Mouse (Mus musculus): ENCODE measurements around the gene Ppm1f.
"Not testable (repeated sequence)": the region's sequence is repeated elsewhere in the genome, so short reads cannot be mapped to it uniquely, and the experiment has no call there.

The Ppm1f gene

DNA sequence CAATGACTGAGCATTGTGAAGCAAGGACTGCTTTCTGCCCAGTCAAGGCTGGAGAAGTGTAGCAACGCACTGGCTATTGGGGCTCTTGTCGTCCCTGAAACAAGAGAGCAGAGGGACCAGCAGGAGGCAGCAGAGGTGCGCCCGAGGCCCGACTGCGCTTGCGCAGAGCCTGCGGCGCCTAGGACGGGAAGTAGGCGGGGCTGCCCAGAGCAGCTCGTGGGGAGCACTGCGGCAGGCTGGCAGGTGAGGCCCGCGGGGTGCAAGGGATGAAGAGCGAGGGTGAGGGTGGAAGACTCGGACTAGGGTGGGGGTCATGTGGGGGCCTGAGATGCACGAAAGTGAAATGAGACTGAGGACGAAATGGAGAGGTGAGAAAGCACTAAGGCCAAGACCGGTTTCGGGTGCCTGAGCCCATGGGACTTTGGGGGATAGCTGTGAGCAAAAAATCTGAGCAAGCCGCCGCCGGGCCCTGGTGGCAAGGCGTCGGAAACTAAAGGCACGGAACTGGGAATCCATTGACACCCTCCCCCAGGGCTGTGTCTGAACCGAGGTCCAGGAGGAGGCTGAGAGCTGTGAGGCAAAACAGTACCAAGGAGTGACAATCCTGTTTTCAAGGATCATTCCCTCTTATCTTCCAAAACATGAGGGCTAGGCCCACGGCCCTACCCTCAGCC is at the start of gene Ppm1f:
Gene Ppm1f, plus strand, starts transcription at position 88 of the 674 bp plus-strand sequence.
- DNase-seq = peak; percentile 96 to 97

DNA sequence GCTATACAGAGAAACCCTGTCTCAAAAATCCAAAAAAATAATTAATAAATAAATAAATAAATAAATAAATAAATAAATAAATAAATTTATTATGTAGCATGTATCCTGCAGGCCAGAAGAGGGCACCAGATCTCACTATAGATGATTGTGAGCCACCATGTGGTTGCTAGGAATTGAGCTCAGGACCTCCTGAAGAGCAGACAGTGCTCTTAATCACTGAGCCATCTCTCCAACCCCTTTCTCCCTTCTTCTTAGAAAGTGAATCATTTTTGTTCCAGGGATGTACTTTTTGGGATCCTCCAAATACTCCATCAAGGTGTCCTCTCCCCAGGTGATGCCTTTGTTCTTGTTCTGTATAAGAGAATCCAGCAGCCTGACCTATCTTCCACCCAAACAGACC is 47.1 kb upstream of the Ppm1f start:
- DNase-seq = no peak

DNA sequence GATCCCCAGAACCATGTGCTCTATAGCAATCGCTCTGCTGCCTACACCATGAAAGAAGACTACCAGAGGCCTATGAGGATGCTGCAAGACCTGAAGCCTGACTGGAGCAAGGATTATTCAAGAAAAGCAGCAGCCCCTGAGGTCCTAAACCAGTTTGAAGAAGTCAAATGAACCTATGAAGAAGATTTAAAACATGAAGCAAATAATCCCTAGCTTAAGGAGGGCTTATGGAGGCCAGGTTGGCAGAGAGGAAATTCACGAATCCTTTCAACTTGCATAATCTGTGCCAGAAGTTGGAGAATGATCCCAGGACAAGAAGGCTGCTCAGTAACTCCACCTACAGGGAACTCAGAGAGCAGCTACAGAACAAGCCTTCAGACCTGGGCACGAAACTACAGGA is 43.9 kb upstream of the Ppm1f start:
- DNase-seq = no peak

DNA sequence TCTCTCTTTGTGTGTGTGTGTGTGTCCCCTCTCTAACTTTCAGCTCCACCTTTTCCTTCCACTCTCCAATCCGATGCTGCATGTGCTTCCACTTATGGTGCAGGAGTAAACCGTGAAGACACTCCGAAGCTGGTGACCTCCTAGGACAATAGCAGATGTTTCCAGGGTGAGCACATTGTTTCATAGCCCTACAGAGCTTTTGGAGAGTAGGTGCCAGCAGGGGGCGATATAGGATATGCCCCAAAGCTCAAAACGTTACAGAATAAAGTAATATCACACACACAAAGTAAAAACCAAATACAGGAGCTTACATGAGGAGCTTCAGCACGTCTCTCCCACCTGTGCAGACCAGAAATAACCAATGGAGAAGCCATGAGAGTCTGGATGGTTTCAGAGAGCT is 41.4 kb upstream of the Ppm1f start:
- DNase-seq = peak in 1 of 2 experiments; percentile 25

DNA sequence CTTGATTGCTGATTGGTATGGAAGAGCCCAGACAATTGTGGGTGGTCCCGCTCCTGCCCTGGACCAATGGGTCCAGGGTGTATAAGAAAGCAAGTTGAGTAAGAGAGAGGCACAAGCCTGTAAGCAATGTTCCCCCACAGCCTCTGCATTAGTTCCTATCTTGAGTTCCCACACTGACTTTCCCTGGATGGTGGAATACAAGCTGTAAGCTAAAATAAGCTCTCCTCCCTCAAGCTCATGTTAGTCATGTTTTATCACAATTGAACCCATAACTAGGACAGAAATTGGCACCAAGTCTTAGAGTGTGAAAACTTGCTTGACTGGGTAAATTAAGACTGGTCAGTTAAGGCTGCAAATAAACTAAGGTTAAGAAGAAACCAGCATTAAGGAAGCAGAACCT is 40.7 kb upstream of the Ppm1f start:
- DNase-seq = no peak

DNA sequence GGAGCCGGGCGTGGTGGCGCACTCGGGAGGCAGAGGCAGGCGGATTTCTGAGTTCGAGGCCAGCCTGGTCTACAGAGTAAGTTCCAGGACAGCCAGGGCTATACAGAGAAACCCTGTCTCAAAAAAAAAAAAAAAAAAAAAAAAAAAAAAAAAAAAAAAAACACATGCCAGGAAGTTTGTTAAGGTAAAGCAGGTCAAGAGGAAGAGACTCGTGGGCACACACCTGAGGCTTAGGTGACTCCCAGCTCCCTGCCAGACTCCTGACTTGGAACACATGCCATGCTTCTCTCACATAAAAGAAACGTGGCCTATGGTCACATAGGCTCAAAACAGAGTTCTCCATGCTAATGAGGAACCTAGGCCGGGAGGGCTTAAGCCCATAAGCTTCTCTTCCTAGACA is 40.2 kb upstream of the Ppm1f start:
- DNase-seq = not testable (repeated sequence)

DNA sequence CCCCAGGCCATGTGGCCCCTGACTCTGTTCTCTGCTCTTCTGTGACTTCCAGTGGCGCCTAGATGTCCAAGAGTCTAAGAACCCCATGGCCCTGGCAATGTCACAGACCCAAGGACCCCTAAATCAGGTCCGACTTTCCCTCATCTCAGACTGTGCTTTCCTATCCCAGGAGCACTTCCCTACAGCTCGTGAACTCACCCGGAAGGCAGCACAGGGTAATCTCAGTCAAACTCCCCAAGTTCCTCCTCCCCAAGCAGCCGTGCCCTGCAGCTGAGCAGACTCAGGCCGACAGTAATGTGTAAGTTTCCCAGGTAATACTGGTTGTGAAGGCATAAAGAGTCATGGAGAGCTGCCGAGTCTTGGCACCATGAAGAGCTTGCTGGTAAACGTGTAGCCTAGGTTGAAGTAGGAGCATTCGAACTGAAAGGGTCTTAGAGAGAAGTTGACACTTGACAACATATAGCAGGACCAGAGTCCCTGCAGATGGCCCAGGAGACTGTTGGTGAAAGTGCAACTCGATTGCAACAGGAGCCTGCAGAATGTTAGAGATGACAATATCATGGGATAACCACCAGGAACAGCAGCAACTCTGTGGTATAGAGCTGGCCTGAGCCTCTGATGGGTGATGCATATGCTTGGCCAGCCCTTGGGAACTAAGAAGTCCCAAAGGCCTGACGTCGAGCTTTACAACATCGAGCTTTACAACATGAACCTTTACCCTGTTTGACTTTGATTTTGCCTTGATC is 39.4 kb upstream of the Ppm1f start:
- DNase-seq = no peak

DNA sequence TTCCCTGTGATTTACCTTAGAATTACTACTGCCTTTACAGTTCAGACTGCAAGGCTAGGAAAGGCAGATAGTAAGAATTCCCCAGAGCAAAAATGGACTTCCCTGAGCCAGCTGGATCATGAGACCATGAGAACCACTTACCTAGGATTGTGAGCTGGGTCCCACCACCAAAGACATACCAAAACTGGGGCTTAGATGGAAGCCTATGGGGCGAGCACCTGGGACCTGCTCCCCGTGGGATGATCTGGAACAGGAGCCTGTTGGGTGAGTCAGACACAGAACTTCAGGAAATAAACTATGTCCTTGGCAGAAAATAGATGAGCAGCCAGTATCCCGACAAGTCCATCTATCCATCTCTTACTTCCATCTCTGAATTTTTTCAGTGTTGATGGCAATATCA is 34.0 kb upstream of the Ppm1f start:
- no peak for DNase-seq

DNA sequence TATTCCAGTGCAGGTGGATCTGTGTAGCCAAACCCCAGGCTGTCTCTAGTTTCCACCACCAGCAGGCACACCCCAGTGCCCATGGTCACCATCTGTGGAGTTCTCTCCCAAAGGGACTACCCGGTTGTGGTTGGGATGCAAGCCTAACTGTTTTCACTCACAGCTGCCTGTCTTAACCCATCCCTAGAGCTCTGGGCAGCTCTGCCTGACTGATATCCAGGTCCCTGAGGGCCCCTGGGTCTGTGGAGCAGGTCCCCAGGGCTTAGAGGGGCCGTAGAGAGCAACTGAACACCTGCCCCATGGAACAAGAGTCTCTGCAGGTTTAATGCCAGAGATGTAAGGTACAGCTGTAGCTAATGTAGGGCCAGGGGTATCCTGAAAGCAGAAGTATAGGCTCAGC is 32.3 kb upstream of the Ppm1f start, which contains the start of gene Igll1:
Gene Igll1, minus strand, starts transcription at position 8 of the 400 bp plus-strand sequence.
- DNase-seq = no peak

DNA sequence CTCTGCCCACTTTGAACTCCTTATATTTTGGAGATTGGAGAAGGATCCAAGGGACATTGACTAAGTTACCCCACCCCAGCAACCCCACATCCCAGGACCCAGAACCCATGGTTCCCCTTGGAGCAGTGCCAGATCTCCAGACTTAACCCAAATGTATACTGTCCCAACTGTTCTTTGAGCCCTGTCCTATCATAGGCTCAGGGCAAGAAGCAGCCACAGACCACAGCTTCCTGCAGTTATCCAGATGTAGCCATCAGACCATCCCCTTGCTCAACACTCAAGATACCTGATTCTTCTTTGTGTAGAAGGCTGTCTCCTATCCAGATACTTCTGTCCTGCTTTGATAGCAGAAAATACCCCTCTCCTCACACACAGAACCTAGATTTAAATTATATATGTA is 31.1 kb upstream of the Ppm1f start:
- no peak for DNase-seq

DNA sequence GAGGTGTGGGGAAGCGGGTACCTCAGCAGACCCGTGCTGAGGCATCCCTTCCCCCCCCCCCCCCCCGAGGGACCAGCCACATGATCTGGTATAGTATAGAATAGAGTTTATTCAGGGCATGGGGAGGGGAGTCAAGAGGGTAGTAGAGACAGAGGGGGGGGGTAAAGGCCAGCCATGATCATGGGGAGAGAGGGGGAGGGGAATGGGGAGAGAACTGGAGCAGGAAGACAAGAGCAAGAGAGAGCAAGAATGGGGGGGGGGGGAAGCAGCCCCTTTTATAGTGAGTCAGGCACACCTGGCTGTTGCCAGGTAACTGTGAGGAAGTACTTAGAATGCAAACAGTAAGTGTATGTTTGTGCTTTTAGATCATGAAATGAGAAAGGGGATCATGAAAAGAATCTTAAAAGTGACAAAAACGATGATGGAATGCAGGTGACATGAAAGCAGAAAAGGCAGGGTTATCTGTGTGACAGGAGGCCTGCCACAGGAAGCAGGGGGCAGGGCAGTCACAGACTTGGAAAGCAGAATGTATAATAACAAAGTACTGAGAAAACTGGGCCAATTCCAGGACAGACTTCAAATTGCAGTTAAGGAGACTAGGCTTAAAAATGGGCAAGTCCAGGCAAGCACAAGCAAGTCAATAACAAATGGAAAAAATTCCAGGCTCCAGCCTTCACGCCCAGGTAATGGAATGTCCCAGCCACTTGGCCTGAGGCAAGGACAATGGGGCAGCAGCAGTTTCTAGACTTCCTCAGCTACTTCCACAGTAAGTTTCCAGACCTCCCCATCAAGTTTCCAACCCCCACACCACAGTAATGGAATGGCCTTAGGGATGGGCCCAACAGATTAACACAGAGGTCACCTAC is 30.3 kb upstream of the Ppm1f start:
- no peak for DNase-seq

DNA sequence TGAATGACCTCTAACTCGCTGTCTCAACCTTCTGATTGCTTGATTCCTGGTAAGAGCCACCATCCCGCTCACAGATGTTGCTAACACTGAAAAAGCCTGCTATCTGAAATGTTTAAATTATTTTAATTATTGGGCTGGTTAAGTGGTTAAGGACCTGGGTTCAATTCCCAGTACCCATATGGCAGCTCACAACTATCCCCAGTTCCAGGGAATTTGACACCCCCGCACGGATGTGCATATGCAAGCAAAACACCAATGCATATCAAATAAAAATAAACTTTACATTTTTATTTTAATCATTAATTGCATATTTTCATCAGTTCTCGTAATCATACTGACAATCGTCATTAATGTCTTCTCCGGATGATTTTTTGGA is 26.0 kb upstream of the Ppm1f start:
- no peak for DNase-seq

DNA sequence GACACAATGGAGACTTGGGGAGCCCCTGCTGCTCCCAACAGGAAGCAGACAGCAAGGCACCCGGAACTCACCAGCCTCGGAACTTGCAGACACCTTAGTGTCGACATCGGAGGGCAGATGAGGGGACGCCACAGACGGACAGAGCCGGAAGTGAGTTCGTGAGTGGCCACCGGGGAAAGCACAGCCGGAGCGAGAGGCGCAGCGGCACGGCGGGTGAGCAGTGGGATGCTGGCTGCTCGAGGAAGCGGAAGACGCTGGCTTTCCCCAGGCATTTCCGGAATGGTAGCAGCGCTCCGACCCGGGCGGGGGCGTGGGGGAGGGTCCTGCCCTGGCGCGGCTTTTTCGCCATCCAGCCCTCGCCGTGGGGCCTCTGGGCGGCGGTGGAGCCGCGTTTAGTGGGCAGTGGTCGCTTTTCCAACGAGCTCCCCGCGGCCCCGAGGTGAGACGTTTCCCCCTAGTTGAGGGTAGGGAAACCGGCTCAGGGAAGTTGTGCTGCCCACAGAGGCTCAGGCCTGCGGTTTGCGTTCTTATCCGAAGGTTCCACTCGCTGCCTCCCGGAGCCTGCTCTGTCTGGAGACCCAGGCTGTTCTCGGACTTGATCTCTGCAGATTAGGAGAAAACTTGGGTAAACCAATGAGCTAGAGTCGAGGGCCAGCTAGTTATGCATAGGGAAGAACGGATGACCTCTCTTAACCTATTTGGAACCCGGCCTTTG is 25.5 kb upstream of the Ppm1f start, which contains the start of the genes Top3b and Vpreb1:
Gene Top3b, plus strand, starts transcription at position 120 of the 715 bp plus-strand sequence.
Gene Vpreb1, minus strand, starts transcription at position 227 of the 715 bp plus-strand sequence.
- DNase-seq = peak; percentile 90 to 91

DNA sequence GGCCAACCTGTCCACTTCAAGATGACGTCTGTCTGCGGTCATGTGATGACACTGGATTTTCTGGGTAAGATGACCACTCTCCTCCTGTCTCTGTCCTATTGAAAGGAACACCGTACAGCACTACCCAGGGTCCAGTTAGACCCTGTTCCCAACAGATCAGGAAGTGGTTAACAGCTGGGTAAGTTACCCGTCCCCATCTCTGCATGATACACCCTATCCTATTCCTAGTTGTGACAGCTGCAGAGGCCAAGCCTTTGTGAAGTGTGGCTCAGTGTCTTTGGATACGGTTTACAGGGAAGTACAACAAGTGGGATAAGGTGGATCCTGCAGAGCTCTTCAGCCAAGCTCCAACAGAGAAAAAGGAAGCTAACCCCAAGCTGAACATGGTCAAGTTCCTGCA is 17.2 kb upstream of the Ppm1f start:
- DNase-seq = no peak

DNA sequence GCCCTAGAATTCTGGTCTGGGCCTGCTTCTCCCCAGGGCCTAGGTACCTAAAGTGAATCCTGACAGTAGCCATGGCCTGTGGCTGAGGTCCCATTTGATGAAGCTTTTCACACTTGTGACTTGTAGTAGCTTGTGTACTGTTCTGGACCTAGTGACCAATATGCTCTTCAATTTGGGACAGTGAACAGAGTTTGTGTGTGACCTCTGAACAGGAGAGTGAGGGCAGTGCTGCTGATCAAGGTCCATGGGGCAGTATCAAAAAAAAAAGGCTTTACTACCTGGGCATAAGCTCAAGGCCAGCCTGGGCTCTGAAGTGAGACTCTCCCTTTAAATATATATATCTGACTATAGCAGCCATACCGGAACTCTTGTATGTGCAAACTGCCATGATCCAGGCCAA is 7.9 kb upstream of the Ppm1f start:
- no peak for DNase-seq

DNA sequence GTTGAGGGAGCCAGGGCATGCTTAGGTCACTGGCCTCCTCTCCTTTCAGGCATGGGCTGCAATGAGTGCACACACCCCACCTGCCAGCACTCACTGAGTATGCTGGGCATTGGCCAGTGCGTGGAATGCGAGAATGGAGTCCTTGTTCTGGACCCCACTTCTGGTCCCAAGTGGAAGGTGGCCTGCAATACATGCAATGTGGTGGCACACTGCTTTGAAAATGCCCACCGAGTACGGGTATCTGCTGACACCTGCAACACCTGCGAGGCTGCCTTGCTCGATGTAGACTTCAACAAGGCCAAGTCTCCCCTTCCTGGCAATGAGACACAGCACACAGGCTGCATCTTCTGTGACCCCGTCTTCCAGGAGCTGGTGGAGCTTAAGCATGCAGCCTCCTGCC is 3.9 kb upstream of the Ppm1f start:
- no peak for DNase-seq

DNA sequence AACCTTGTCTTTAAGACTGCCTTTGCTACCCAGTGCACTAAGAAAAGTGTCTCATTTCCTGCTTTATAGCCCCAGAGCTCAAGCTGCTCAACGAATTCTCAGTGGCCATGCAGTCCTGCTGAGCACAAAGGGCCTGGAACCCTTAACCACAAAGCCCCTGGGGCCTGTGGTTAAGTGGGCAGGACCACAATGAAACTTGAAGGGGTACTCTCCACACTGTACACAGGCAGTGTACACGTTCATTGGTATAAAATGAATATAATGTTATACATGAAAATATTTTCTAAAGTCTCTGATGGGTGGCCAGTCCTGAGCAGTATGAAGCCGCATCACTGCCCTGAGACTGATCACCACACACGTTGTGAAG is 271 bp upstream of the Ppm1f start:
- DNase-seq = no peak

DNA sequence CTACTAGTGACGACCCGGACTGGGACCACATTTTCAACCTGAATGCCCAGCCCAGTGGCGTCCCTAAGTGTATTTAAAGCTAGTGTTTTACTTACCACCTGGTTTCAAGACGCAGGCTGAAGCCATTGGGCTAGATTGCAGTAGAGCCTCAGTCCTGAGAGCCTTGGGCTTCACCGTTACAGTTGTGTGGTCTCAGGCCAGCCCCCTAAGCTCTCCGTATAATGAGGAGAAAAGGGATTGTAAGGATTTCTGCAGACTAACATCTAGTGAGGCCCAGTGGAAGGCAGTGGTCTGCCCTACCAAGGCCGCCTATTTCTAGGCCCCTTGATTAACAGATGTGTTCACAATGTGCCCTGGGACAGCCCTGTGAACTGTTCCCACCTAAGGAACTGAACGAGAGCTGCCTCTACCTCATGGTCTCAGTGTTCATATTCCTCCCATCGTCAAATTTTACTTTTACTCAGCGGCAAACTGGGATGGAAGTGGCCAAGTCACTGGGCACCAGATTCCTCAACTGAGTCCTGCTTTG is 851 bp downstream of the Ppm1f start:
- no peak for DNase-seq

DNA sequence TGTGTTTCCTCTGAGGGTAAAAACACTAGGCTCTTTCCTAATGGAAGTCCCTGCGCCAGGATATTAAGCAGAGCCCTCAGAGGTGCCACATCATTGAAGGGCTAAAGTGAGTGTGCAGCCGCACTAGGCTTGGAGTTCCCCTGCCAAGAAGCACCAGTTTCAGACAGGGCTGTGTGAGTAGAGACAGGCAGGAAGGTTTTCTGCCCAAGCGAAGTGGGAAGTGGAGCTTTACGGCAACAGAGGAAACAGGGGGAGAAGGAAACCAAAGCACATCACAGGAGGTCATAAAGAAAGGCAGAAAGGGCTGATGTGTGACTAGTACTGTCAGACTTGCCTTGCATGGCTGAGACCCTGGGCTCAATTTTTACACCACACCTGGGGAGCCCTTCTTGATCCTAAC is 6.1 kb downstream of the Ppm1f start:
- no peak for DNase-seq

DNA sequence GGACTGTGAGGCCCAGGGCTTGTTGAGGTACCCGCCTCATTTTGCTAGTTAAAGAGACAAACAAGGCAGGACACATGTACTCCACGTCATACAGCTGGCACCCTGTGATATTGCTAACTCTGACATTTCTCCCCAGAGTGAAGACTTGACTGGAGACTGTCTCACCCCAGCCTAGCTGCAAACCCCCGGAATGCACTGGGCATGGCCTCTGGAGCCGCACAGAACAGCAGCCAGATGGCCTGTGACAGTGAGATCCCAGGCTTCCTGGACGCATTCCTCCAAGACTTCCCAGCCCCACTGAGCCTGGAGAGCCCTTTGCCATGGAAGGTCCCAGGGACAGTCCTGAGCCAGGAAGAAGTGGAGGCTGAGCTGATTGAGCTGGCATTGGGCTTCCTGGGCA is 6.9 kb downstream of the Ppm1f start:
- no peak for DNase-seq

DNA sequence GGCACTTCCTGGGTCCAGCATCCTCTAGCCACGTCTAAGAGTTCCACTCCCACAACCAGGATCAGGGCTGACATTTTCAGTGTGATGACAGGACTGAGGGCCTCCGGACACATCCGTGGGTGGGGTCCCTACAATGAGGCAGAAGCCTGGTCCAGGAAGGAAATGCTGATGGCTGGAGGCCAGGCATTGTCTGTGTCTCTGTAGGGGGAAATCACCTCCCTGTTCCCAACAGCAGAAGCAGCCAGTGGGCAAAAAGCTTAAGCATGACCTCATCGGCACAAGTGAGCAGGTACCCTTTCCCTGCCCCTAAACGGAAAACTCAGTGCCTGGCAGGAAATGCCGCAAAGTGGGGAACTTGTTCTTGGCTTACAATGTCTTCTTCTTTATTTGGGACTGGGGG is 11.5 kb downstream of the Ppm1f start:
- no peak for DNase-seq
